Mouse (Mus musculus): Measurements from ENCODE around the gene Sucnr1.

DNA sequence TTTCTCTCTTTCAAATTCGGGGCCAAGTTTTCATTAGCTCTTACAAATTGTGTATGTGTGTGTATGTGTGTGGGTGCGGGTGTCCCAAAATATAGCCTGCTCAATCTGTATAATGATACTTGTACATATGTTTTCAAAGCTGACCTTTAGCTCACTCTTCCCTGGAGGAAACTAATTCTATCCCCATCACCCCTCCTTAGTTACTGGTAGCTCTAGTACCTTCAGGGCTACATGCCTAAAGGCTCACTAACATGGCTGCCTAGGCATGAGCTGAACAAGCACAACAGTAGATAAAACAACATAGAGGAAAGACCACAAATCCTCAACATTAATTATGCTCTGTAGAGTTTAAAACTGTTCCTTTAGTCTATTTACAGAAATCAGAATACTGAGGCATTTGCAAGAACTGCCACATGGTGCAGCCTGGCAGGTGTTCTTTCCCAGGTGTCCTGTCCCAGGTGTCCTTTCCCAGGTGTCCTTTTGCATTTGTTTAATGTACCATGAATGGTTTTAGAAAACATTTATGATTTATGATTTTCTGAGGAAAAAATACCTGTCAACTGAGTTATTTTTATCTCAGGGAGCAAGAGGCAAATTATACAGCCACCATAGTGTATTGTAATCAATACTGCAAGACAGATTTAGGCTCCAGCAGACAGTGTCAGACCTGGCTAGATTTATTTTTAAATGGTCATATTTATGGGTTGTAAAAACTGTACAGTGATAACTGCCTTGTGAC, 24.4 kb upstream of the Sucnr1 start:
- TF ChIP-seq CTCF (IDR thresholded peaks at IDR 0.05; ENCODE audit: low read depth, low read length) (no peak), GATA1 (IDR thresholded peaks at IDR 0.05; ENCODE audit: borderline replicate concordance, low read length) (no peak), TAL1 (conservative IDR thresholded peaks at IDR 0.05; ENCODE audit: low read depth, low read length) (no peak), POLR2AphosphoS5 (IDR thresholded peaks at IDR 0.05; ENCODE audit: insufficient replicate concordance, low read depth, low read length) (no peak)
